ENCODE assay signal across 17 mouse cellular contexts in the genomic region with DNA sequence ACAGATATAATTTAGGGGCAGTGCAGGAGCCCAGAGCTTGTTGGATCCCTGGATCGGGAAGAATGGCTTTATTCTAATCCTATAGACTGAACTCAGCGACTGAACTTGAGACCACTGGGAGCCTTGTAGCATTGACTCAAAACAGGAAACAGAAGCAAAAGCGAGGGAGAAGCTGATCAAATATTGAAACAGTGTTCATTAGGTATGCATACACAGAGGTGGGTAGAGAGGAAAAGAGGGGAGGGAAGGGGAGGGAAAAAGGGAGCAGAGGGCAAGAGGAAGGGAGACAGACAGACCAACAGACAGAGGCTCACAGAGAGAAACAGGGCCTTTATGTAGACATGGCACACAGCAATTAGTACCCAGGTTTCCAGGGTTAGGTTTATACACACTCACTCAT. TPM values are rescaled to one million over a fixed set of nuclear protein-coding genes. Genes with fewer than 3 reads are reported as not detected.
"Had no signal": no experiment of that assay in that cellular context is flagged by ENCODE, and none has a peak within 500 bp of the region (broad histone marks: within the 10 kb centered on the region; RNA-seq: fewer than 3 reads in every experiment).

No protein-coding gene starts in this region.

- H3K27me3 ChIP-seq: lung, embryonic 15.5 days; midbrain, embryonic 13.5 days; midbrain, embryonic 15.5 days; neural tube, embryonic 12.5 days had no signal

- H3K36me3 ChIP-seq: lung, embryonic 15.5 days; midbrain, embryonic 13.5 days; midbrain, embryonic 15.5 days; neural tube, embryonic 12.5 days had no signal

- H3K4me3 ChIP-seq: lung, embryonic 15.5 days; megakaryocyte, embryonic 14.5 days; midbrain, embryonic 13.5 days; midbrain, embryonic 15.5 days; neural tube, embryonic 12.5 days had no signal

- H3K4me1 ChIP-seq: midbrain, embryonic 13.5 days; midbrain, embryonic 15.5 days; neural tube, embryonic 12.5 days had no signal

- H3K9ac ChIP-seq: liver, embryonic 14.5 days; lung, embryonic 15.5 days; midbrain, embryonic 13.5 days; midbrain, embryonic 15.5 days; neural tube, embryonic 12.5 days had no signal

- DNase-seq: lung, adult 2 months; lung, postnatal 14 days; lung, postnatal 36 days; right cerebral cortex, postnatal 14 days; thymus, adult 2 months; thymus, postnatal 25 days; thymus, postnatal 4 days had no signal

- H3K4me2 ChIP-seq: lung, embryonic 15.5 days; midbrain, embryonic 11.5 days; midbrain, embryonic 13.5 days; midbrain, embryonic 15.5 days; neural tube, embryonic 12.5 days had no signal

- H3K9me3 ChIP-seq: lung, embryonic 15.5 days; megakaryocyte, embryonic 14.5 days; midbrain, embryonic 13.5 days; midbrain, embryonic 15.5 days; neural tube, embryonic 12.5 days had no signal

- H3K27ac ChIP-seq: liver, embryonic 14.5 days; lung, embryonic 15.5 days; macrophage; midbrain, embryonic 13.5 days; midbrain, embryonic 15.5 days; neural tube, embryonic 12.5 days had no signal

- ATAC-seq: lung, postnatal 0 days; midbrain, embryonic 13.5 days; midbrain, embryonic 15.5 days had no signal

RNA-seq across cellular contexts. Expression of a gene that starts 38.8 kb away (rescaled TPM):
- total RNA-seq: monocyte, adult 5-6 weeks had no signal
- polyA plus RNA-seq: macrophage had no signal
